Mouse (Mus musculus) yolk sac, embryonic 10.5 days (tissue): Measurements from ENCODE around the gene Asah2.
A peak's percentile ranks its signal among the peaks of the same experiment; 100 is the strongest.

Source experiments
- DNase-seq: peaks from one replicate; pipeline ENCODE4 v3.0.0-alpha.2; 2017; ENCODE audit warnings: low spot score

The Asah2 gene

GRCm38 (mm10) chr19:31971998-31972397 is 136.0 kb downstream of the Asah2 start:
- DNase-seq: peak; percentile 43

- no peak for DNase-seq
Observed at GRCm38 (mm10) chr19:31971405-31971804, 136.6 kb downstream of the Asah2 start.

GRCm38 (mm10) chr19:31967933-31968532 is 140.0 kb downstream of the Asah2 start:
- DNase-seq: no peak

- no peak for DNase-seq
Observed at GRCm38 (mm10) chr19:31963147-31963546, 144.9 kb downstream of the Asah2 start.

- no peak for DNase-seq
Observed at GRCm38 (mm10) chr19:31960434-31960833, 147.6 kb downstream of the Asah2 start.

GRCm38 (mm10) chr19:31956359-31956758 is 151.7 kb downstream of the Asah2 start:
- DNase-seq: no peak

GRCm38 (mm10) chr19:31954696-31955095 is 153.3 kb downstream of the Asah2 start:
- DNase-seq: no peak

GRCm38 (mm10) chr19:31954267-31954666 is 153.7 kb downstream of the Asah2 start:
- no peak for DNase-seq

GRCm38 (mm10) chr19:31953799-31954198 is 154.2 kb downstream of the Asah2 start:
- DNase-seq: no peak

GRCm38 (mm10) chr19:31950793-31951489 is 157.1 kb downstream of the Asah2 start:
- DNase-seq: no peak
